Comparison of ENCODE assay signal across 36 mouse cellular contexts in the genomic region with DNA sequence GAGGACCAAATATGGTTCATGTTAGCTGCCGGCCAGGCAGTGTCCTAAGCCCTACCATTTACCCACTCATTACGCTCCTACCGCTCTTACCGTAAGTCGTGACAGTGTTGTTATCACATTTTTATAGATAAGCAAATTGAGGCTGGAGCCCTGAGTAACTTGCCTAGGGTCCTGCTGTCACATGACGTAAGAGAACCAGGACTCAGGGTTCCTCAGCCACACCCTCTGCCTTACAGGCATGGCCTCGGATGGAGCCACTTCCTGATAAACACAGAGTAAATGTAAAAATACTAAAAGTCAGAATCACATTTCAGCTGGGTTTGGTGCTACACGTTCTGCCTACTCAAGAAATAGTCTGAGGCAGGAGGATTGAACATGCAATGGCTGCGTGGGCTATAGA. TPM values are rescaled to one million over a fixed set of nuclear protein-coding genes. Genes with fewer than 3 reads are reported as not detected.
"Had no signal": no experiment of that assay in that cellular context is flagged by ENCODE, and none has a peak within 500 bp of the region (broad histone marks: within the 10 kb centered on the region; RNA-seq: fewer than 3 reads in every experiment).

No protein-coding gene starts in this region.

- ATAC-seq: forebrain, embryonic 13.5 days; forebrain, embryonic 14.5 days; forebrain, embryonic 15.5 days; forebrain, embryonic 16.5 days; forebrain, postnatal 0 days had no signal

- H3K4me1 ChIP-seq: embryonic facial prominence, embryonic 12.5 days; embryonic facial prominence, embryonic 13.5 days; forebrain, embryonic 10.5 days; forebrain, embryonic 12.5 days; forebrain, embryonic 13.5 days; forebrain, embryonic 15.5 days had no signal

- H3K9me3 ChIP-seq: embryonic facial prominence, embryonic 12.5 days; embryonic facial prominence, embryonic 15.5 days; forebrain, embryonic 10.5 days; forebrain, embryonic 12.5 days; forebrain, embryonic 13.5 days; forebrain, embryonic 15.5 days had no signal

- H3K27me3 ChIP-seq: embryonic facial prominence, embryonic 12.5 days; embryonic facial prominence, embryonic 13.5 days; embryonic facial prominence, embryonic 15.5 days; forebrain, embryonic 12.5 days; forebrain, embryonic 15.5 days had no signal

- H3K4me3 ChIP-seq: embryonic facial prominence, embryonic 10.5 days; embryonic facial prominence, embryonic 12.5 days; embryonic facial prominence, embryonic 13.5 days; embryonic facial prominence, embryonic 15.5 days; erythroblast, embryonic 14.5 days; forebrain, embryonic 10.5 days; forebrain, embryonic 12.5 days; forebrain, embryonic 13.5 days; forebrain, embryonic 15.5 days; gastrocnemius, adult 2 months; heart, adult 2 months had no signal

- DNase-seq: cerebellum, adult 2 months; cerebellum, adult 8-10 months; cerebellum, adult 9-10 months; cerebellum, adult 9-11 months; cerebellum, postnatal 10 days; cerebellum, postnatal 14 days; cerebellum, postnatal 25 days; cerebellum, postnatal 36 days; embryo, embryonic 11 days; forebrain, postnatal 0 days; gastrocnemius, adult 2 months; gastrocnemius, postnatal 10 days; gastrocnemius, postnatal 14 days; gastrocnemius, postnatal 25 days; gastrocnemius, postnatal 36 days; heart, adult 11 months; heart, adult 18-20 months; heart, adult 2 months had no signal

- H3K9ac ChIP-seq: embryonic facial prominence, embryonic 12.5 days; embryonic facial prominence, embryonic 13.5 days; embryonic facial prominence, embryonic 15.5 days; forebrain, embryonic 12.5 days; forebrain, embryonic 13.5 days; forebrain, embryonic 15.5 days; forebrain, postnatal 0 days had no signal

- H3K27ac ChIP-seq: embryonic facial prominence, embryonic 10.5 days; embryonic facial prominence, embryonic 12.5 days; embryonic facial prominence, embryonic 13.5 days; embryonic facial prominence, embryonic 15.5 days; forebrain, embryonic 10.5 days; forebrain, embryonic 12.5 days; forebrain, embryonic 13.5 days; forebrain, embryonic 15.5 days; gastrocnemius, adult 2 months; heart, adult 2 months had no signal

- H3K4me2 ChIP-seq: embryonic facial prominence, embryonic 12.5 days; embryonic facial prominence, embryonic 13.5 days; embryonic facial prominence, embryonic 15.5 days; forebrain, embryonic 12.5 days; forebrain, embryonic 13.5 days; forebrain, embryonic 15.5 days had no signal

- H3K36me3 ChIP-seq: embryonic facial prominence, embryonic 10.5 days; embryonic facial prominence, embryonic 12.5 days; embryonic facial prominence, embryonic 13.5 days; embryonic facial prominence, embryonic 15.5 days; forebrain, embryonic 10.5 days; forebrain, embryonic 12.5 days; forebrain, embryonic 15.5 days had no signal

RNA-seq across cellular contexts. Expression of a gene that starts 3.0 kb away (rescaled TPM):
- total RNA-seq: common myeloid progenitor, adult 5-6 weeks; forebrain, postnatal 0 days; gastrocnemius, adult 2 months; gastrocnemius, postnatal 10 days; gastrocnemius, postnatal 14 days; gastrocnemius, postnatal 25 days; gastrocnemius, postnatal 36 days; gastrocnemius, postnatal 4 days; granulocyte monocyte progenitor cell, adult 5-6 weeks had no signal
- polyA plus RNA-seq: embryonic facial prominence, embryonic 10.5 days; embryonic facial prominence, embryonic 11.5 days; embryonic facial prominence, embryonic 12.5 days; erythroblast, embryonic 14.5 days; forebrain, embryonic 10.5 days; forebrain, embryonic 12.5 days; forebrain, embryonic 13.5 days; forebrain, embryonic 14.5 days; forebrain, embryonic 15.5 days; forebrain, embryonic 16.5 days; forebrain, postnatal 0 days; gonadal fat pad, adult 2 months had no signal

RNA-seq across cellular contexts. Expression of a gene that starts 17.5 kb away (rescaled TPM):
- total RNA-seq: common myeloid progenitor, adult 5-6 weeks; granulocyte monocyte progenitor cell, adult 5-6 weeks had no signal
- polyA plus RNA-seq: erythroblast, embryonic 14.5 days had no signal

RNA-seq across cellular contexts. Expression of a gene that starts 21.1 kb away (rescaled TPM):
- total RNA-seq: common myeloid progenitor, adult 5-6 weeks; gastrocnemius, postnatal 10 days; gastrocnemius, postnatal 14 days; gastrocnemius, postnatal 4 days; granulocyte monocyte progenitor cell, adult 5-6 weeks had no signal
- polyA plus RNA-seq: erythroblast, embryonic 14.5 days; forebrain, embryonic 11.5 days; forebrain, embryonic 12.5 days; forebrain, embryonic 15.5 days had no signal

RNA-seq across cellular contexts. Expression of a gene that starts 29.8 kb away (rescaled TPM):
- total RNA-seq: common myeloid progenitor, adult 5-6 weeks; gastrocnemius, adult 18-20 months; gastrocnemius, adult 2 months; gastrocnemius, postnatal 14 days; gastrocnemius, postnatal 25 days; gastrocnemius, postnatal 36 days; granulocyte monocyte progenitor cell, adult 5-6 weeks had no signal
- polyA plus RNA-seq: erythroblast, embryonic 14.5 days; forebrain, embryonic 16.5 days had no signal
